Mouse (Mus musculus): ENCODE results near the gene R3hdm2.

DNA sequence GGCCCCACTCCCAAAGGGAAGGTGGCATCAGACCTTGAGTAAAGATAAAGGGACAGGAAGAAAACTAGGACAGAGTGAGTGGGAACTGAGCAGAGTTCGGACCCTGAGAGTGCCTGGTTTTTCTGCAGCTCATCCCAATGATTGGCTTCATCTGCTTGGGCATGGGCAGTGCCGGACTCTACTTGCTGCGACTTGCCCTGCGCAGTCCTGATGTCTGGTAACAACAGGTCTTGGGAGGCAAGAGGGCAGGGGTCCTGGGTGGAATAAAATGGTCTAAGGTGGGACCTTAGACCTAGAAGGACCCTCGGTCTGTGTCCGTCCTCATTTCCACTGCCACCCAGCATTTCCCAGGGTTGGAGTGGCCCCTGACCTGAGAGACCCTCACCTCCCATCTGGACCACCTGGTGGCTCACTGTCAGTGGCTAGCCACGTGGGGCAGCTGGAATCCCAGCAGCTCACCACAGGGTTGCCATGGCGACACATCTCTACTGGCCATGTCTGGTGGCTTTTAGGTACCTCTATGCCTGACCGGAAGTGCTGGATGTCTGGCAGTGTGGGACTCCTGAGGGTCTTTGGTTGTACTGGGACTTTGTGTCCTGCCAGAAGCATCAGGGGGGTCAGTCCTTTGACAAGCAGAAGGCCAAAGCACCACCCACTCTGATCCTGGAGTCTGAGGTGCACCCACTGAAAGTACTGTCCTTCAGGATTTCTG, 135.3 kb downstream of the R3hdm2 start:
- TF ChIP-seq CTCF (conservative IDR thresholded peaks at IDR 0.05; ENCODE audit: insufficient read depth, insufficient read length, low read depth, low read length) = no peak
- TF ChIP-seq POLR2A (IDR thresholded peaks at IDR 0.05; ENCODE audit: low read depth, low read length) = no peak
